Mouse (Mus musculus) gonadal fat pad, adult 2 months (tissue): ENCODE data around the gene Plk2. TPM values are rescaled to one million over a fixed set of nuclear protein-coding genes. Genes with fewer than 3 reads are reported as not detected.

Experiments
- DNase-seq: peaks from one replicate; pipeline ENCODE4 v3.0.0-alpha.2; 2012; ENCODE audit warnings: low read depth
- polyA plus RNA-seq: library from polyadenylated mRNA; depleted of rRNA; stranded (reverse); fragments of >200 nt; gene quantifications from 2 replicates; pipeline ENCODE4 v1.2.3, GENCODE M21; 2012; rRNA removed

Gene Plk2
- polyA plus RNA-seq, 1 experiment: 9.9 TPM

DNA sequence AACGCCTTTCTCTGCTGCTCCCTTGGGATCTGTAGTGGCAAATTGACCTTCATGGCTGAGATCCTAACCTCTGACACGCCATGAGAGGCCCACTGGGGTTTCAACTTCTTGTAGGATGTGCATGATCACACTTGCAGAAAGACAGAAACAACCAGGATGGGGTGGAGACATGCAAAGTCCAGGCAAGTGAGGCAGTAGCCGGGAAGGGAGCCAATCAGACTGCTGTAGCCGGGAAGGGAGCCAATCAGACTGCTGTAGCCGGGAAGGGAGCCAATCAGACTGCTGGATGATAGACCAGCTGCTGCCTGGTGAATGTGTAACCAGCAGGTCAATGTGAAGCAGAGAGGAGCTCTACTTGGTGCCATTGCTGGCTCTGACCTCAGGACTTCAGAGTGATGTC is 11.3 kb downstream of the Plk2 start:
- DNase-seq: no peak

DNA sequence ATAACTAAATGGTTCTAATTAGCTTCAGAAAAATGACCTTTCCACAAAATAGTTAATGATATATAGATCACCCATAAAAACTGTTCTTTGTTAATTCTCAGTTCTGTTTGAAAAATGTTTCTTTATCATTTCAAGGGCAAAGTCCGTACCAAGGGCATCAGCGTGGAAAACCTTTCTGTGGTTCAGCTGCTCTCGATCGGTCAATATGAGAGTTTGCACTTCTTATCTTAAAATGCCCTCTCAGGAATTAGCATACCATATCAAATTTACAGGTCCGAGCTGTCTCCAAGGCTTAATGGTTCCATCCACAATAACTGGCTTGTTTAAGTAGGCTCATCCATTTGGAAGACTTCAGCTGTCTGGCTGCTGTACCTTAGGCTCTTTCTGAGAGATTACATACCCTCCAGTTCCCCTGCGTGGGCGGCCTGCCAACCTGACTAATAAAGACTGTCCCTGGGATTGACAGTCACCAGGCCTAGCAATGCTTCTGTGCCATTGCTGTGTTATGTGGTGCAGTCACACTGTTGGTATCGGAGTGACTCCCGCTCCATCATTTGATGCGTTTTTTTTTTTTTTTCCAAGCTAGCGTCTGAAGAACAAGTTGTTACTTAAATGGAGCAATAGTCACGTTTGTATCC is 17.8 kb downstream of the Plk2 start:
- no peak for DNase-seq

DNA sequence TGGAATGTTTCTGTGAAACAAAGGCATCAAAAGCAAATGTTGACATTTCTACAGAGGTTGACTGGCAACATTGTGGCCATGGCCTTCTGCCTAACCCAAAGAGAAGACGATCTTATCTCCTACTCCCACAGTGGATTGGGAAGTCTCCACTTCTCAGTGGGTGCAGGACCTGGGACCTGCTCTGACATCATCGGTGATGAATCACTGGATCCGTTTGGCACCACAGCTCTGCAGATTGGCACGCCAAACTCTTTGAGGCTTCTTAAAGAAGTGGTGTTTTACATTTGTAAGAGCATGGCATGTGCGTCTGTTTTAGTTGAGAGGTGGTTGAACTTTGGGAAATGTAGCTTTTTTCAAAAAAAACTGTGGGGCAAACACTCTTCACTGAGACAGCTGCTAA is 23.8 kb downstream of the Plk2 start:
- no peak for DNase-seq

DNA sequence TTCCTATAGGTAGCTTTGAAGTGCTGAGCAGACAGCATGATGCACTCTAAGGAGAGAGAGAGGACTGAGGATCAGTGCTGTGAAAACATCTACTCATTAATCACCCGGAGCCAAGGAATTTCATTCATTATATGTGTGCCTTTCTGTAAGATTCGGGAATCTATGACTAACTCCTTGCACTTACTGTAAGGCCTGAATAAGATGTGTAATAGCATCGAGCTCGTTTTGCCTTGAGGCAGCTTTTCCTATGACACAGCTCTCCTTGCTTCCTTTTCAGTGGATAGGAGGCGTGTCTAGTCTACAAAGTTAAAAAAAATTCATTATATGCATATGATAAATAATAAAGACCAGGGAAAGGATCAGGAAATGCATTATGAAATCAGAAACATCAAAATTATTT is 24.8 kb downstream of the Plk2 start:
- DNase-seq: no peak

DNA sequence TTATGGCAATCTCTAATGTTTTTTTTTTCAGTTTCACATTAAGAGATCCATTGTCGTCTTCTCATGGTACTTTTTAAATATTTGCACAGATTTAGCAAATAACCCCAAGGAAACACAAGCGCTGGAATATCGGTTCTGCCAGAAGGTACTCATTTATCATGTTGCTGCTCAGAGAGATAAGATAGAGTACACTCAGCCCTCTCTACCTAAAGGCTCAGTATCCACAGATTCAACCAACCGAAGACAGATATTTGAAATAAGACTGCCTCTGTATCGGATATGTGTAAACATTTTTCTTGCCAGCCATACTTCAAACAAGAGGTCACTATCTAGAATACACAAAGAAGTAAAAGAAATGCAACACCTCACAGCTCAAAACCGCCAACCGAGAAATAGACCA is 27.6 kb downstream of the Plk2 start:
- DNase-seq: no peak

DNA sequence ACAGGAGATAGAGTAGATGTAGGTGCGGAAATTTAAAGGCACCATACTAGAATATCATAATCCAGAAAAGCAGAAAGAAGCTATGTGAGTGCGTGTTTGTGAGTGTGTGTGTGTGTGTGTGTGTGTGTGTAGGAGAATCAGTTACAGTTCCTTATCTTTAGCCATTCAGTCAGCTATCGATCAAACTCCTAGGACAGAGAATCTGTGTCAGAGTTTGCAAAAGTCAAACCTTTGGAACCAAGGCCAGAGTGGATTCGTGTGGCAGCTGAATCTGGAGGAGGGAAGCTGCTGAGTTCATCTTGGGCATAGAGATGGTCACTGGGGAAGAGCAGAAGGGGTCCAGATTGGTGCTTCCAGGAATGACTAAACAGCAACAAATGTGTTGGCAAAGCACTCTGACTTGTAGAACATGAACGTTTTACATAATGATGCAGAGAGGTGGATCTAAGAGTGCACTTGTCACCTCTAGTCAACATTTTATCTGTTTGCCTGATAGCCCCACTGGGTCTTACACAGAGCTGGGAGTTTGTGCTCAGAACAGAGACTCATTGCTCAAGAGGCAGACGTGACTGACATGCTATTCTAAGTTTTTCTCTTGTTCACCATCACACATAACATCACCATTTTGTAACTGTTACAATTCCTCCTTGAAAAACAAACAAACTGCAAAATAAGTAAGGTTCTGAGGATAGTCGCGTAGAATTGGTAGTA is 30.8 kb downstream of the Plk2 start:
- DNase-seq: no peak

DNA sequence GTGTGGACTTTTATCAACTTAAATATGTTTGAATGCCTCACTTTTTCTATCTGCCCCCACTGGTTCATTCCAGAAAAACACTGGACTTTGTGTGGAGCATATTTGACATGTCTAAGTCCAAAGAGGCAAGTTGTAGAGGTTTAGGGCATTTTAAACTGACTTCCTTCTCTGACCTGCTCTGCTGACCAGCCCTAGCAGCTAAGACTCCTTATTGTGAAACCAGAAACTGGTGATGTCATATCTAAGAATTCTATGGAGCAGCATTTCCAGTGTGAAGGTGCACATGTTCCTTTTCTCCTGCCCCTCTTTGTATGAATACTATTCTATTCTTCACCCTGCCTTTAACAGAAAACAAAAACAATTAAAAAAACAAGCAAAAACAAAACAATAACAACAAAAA is 36.5 kb downstream of the Plk2 start:
- DNase-seq: no peak

DNA sequence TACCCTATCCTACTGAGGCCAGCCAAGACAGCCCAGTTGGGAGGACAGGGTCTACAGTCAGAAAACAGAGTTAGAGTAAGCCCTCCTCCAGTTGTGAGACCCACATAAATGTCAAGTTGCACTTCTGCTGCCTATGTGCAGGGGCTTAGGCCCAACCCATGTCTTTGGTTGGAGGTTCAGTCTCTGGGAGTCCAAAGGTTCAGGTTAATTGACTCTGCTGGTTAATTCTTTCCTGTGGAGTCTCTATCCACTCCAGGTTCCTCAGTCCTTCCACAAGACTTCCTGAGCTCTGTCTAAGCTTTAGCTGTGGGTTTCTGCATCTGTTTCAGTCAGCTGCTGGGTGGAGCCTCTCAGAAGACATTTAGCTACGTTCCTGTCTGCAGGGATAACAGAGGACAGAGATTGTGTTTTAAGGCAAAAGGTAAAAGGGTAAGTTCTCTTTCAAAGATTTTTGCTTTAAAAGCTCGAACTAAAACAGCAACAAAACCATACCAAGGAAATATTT is 37.3 kb downstream of the Plk2 start:
- DNase-seq: no peak

DNA sequence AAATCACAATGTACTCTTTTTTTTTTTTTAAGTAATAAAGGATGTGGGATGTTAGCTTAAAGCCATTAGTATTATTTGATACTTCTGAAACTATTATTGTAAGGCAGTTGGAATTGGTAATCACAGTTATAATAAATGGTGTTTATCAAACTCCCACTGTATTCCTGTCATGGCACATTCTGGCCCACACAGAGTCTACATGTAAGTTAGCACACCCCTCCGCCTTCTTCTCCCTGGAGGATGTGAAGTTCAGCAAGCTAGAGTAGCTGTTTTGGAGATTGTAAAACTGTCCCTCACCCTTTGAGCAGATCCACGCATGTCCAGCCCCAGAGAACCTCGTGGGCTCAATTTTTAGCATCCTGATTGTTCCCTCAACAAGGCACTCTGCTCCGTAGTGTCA is 37.8 kb downstream of the Plk2 start:
- DNase-seq: no peak

DNA sequence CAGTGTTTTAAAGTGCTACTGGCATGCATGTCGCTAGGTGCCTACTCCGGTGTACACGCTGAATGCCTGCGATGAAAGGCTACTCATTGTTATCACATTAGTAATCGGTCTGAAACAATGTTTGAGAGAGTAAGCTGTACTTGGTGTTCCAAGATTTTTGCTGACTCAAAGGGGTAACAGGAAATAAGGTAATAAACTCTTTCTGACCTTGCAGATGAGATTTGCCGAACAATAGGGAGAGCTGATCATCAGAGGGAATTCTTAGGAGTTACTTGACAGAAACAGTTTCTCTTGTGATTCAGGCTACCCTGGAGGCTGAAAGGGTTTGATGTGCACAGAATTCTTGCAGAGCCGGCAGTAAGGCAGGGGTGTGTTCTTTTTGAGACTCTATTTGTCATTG is 41.8 kb downstream of the Plk2 start:
- DNase-seq: no peak

DNA sequence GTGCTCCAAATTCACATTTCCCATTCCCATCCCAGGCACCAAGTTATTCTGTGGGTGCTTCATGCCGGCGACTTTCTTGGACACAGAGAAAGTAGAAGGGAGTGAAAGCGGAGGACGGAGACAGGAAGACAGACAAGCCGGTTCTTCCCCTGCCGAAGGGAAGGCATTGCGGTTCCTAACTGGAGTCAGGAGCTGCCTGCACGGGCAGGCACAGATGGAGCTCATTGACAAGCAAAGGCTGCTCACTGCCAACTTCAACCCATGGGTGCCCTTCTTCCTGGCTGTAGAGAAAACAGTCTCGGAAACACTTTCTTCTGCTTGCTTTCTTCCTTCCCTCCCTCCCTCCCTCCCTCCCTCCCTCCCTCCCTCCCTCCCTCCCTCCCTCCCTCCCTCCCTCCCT is 43.8 kb downstream of the Plk2 start:
- DNase-seq: no peak

DNA sequence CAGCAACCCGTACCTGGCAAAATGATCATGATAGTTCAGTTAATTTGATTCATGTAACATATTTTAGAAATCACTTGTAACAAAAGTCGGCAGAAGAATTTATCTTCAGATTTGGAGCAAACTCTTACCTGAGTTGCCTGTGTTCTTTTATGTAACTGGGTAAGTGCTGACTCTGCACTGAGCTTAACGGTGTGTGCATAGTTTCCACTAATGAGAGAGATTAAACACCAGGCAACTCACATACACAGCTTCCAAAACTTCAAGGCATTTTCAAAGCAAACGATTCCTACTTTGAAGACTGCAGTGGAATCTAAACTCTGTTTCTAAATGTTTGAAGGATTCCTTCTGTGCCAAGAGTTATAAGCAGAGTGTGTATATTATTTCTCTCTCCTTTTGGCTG is 49.5 kb downstream of the Plk2 start:
- DNase-seq: no peak

DNA sequence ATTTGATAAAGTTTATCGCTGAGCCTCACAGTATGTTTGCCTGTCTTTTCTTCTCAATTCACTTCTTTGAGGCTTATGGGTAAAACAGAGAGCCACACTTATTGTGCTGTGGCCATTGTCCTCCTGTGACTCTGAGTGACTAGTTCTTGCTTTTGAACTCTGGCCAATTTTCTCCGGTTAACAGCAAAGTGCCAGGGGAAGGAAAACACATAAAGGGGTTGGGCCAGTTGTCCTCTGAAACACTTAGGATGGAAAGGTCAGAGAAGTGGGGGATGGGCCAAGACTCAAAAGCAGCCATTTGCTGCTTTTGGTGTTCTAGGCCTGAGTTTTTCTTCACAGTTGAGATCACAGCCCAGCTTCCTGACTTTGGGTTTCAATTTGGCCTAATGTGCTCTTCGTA is 50.0 kb downstream of the Plk2 start:
- no peak for DNase-seq

DNA sequence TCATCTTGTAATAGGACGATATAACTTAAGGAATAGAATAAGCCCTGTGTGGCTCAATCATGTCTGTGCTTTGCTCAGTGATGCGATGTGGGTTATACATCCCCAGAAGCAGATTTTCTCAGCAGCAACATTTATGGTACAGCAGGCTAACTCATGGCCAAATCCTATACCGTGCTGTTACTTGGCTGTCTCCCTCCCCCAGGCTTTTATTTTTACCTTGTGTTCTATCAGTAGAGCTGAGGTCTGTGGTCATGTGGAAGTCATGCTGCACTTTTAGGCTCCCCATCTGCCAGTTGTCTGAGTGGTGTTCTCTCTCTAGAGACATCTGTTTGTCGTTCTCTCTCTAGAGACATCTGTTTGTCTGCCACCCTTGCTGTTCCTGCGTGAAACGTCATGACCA is 51.6 kb downstream of the Plk2 start:
- DNase-seq: no peak

DNA sequence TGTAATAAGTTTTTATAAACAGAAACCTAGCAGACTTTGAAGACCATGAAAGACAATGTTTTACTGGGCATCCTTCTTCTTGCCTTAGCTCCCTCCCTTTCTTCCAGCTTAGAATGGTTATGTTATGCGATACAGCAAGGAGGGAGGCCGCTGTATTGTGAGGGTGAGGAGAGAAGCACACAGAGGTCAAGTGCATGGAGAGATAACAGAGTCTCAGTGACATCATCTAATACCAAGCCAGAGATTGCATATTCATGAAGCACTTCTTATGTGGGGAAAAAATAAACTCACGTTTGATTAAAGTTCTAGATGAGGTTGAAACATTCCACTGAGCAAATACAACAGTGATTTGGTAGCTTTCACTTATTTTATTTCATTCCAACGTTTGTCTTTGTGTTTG is 55.2 kb downstream of the Plk2 start:
- no peak for DNase-seq

Other genes with a start within 250 kb of the Plk2 start
- gene Rab3c, start 114.0 kb upstream of the Plk2 start, polyA plus RNA-seq: 0.56 and 1.6 TPM in 2 replicates
- 0.41 and 0.86 TPM in 2 replicates for gene Gapt, start 37.8 kb upstream of the Plk2 start, polyA plus RNA-seq